Mouse (Mus musculus): ENCODE results near the gene Fryl.

Fryl gene

GRCm38 (mm10) chr5:73219716-73220115 lies 36.7 kb downstream of the Fryl start:
- DNase-seq (ENCODE audit: low spot score) = no peak

GRCm38 (mm10) chr5:73218065-73218464 lies 38.4 kb downstream of the Fryl start:
- no peak for DNase-seq (ENCODE audit: low spot score)

- no peak for DNase-seq (ENCODE audit: low spot score)
These were observed 39.3 kb downstream of the Fryl start for GRCm38 (mm10) chr5:73217116-73217515.

GRCm38 (mm10) chr5:73216014-73216413 lies 40.4 kb downstream of the Fryl start:
- no peak for DNase-seq (ENCODE audit: low spot score)

DNA sequence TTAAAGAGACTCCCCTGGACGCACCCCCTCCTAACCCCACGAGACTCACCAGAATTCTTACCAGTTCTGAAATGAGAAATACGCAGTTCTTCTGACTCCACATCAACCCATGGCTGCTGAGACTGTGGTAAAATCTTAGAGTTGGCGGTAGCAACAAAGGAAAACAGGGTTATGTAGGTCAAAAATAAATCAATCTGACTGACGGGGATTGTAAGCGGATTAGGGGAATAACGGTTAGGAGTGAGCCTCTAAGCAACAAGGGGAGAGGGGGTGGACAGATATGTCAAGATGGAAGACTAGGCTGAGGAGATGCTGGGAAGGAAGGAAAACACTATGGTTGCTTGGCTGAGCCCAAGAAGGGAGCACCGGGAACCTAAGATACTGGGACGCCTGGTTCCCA lies 44.0 kb downstream of the Fryl start:
- peak; percentile 5 for DNase-seq (ENCODE audit: low spot score)

- DNase-seq (ENCODE audit: low spot score) = peak; percentile 16
These were observed 44.5 kb downstream of the Fryl start for GRCm38 (mm10) chr5:73211961-73212360.

GRCm38 (mm10) chr5:73210971-73211315 lies 45.5 kb downstream of the Fryl start:
- no peak for DNase-seq (ENCODE audit: low spot score)

DNA sequence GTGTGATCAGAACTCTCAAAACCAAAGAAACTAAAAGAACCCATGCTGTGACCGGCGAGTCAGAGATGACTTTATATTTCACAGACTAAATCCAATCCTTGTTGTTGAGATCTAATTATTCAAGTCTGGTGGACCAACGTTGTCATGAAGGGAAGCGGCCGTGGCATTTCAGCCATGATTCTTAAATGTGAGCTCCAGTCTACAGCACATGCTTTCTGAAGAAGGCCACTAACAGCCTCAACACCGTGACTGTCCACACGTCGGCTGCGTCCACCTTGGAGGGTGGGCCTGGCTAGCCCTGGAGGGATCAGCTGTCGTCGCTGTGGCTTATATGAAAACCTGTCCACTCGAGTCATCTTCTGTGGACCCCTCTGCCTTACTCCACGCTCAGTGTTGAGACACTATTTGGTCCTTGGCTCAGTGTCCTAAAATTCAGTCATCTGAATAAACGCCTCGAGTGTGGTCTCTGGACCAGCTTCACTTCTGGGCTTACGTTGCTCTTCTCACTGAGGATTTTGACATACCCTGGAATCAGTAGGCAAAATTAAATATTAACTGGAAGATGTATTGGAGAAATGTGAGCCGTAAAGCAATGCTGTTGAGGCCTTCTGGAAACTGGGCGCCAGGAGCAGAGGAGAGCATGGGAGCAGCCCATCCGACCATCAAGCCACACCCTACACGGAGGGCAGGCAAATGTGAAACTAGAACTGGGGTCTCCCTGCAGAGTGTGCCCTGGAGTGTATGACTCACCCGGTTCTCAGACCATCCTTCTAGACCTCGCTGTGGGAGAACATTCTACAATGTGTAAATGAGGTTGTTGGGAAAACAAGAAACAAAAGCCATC lies 46.1 kb downstream of the Fryl start:
- DNase-seq (ENCODE audit: low spot score) = no peak

GRCm38 (mm10) chr5:73209201-73210096 lies 47.0 kb downstream of the Fryl start:
- peak; percentile 63 for DNase-seq (ENCODE audit: low spot score)

DNA sequence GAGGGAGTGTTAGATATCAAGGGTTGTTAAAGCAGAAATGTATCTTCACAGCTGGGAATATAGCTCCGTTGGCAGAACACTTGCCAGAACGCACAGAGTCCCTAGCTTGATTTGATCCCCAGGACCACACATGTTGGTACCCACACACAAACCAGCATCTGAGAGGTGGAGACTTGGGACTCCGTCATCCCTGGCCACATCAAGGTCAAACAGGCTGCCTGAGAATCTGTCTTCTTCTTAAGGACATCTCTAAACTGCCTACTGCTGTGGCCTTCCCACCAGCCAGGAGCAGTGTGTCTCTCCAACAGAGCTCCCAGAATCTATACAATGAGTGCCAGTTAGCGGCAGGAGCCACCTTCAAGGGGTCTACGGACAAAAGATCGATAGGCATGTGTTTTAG lies 47.8 kb downstream of the Fryl start:
- no peak for DNase-seq (ENCODE audit: low spot score)

GRCm38 (mm10) chr5:73206722-73207121 lies 49.7 kb downstream of the Fryl start:
- no peak for DNase-seq (ENCODE audit: low spot score)

- DNase-seq (ENCODE audit: low spot score) = no peak
These were observed 50.3 kb downstream of the Fryl start for GRCm38 (mm10) chr5:73205996-73206629.

DNA sequence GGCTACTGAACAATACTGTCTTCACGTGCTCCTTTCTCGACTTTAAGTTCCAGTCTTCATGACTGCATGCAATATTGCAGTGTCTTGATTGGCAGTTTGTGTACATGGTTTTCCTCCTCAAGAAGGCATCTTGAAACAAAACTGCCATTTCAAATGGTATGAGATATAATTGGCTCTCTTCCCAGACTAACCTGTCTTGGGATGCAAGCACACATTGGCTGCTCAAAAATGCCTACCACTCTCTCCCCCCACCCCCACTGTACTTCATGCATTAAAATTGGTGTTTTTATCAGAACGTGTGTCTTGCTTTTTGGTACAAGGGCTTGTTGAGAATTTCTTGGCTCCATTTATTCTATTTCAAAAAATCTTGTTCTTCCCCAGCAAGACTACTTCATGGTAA lies 51.4 kb downstream of the Fryl start:
- DNase-seq (ENCODE audit: low spot score) = no peak

DNA sequence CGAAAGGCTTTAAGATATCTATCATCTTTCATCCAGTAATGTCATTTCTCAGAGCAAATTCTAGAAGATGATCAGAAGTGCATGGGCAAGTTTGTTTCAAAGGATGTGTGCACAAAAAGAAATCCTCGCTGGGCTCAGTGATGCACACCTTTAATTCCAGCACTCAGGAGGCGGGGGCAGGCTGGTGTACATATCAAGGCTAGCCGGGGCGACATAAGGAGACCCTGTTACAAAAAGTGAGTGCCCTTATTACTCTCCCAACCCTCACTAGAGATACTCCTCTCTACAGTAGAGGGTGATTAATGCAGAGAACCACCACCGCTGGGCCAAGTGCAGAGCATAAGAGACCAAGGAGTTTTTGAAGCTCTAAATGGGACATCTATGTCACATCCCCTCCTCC lies 53.9 kb downstream of the Fryl start:
- DNase-seq (ENCODE audit: low spot score) = no peak

DNA sequence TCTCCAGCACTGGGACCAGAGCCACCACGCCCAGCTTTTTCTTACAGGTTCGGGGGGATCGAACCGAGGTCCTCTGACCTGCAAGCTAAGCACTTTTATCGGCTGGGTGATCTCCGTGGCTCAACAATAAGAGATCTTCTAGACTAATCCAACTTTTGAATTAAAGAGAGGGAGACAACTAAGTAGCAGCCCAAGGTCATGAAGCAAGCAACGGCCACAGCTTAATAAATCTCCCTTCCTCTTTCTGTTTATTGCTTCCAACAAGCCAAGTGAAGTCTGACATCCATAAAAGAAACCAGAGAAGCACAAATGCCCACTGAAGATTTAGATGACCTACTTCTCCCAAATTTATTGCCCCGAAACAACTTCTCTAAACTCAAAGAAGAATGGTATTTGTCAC lies 54.3 kb downstream of the Fryl start:
- no peak for DNase-seq (ENCODE audit: low spot score)

DNA sequence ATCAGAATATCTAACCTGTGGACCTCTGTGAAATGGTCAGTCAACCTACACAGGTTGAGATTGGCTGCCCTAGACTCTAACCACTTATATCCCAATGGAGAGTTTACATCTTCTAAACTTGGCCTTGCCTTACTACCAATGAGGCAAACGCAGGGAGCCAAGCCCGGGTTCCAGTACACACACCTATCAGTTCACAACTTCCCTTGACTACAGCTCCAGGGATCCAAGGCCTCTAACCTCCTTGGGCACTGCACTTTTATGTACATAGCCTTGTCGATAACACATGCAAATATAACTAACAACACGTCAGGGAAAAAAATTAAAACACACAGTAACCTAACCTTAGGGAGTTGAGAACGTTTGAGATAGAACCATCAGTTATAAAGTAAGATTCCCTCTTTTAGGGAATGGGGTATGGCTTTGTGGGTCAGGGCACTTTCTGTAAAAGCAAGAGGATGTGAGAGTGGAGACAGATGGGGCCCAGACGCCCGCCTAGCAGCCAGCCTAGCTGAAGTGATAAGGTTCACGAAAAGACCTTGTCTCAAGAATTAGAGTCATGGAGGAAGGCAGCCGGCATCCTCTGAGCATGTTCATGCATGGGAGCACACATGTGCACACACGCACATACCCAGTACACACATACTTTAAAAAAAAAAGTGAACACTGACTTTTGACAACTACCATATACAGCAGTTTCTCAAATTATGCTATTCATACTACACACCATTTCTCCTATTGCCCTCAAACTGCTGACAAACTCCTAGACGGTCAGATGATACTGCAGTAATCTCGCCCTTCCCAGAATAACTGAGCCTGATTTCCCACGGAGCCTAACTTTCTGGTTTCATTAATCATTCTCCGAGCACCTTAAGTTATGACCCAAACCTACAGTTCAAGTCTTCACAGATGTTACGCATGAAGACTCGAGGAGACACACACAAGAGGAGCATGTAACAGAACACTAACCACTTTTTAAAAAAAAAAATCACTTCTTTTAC lies 55.7 kb downstream of the Fryl start:
- DNase-seq (ENCODE audit: low spot score) = no peak

DNA sequence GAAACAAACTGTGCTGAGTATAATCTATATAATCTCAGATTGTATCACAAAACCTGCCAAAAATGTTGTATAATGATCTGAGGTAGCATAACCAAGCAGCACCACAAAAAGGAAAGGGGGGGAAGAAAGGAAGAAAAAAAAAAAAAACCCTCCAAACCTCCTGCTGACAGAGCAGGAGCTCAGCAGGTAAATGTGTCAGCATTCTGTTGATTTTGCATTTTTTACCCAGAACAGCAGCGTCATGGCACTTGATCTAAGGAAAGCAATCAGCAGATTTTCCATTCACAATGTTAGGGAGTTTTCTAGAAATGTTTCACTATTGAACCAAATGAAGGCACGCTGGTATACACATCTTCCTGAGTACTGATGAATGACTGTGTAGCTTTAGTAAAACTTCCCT lies 56.8 kb downstream of the Fryl start:
- DNase-seq (ENCODE audit: low spot score) = no peak

- DNase-seq (ENCODE audit: low spot score) = no peak
These were observed 57.7 kb downstream of the Fryl start for GRCm38 (mm10) chr5:73198690-73199089.

DNA sequence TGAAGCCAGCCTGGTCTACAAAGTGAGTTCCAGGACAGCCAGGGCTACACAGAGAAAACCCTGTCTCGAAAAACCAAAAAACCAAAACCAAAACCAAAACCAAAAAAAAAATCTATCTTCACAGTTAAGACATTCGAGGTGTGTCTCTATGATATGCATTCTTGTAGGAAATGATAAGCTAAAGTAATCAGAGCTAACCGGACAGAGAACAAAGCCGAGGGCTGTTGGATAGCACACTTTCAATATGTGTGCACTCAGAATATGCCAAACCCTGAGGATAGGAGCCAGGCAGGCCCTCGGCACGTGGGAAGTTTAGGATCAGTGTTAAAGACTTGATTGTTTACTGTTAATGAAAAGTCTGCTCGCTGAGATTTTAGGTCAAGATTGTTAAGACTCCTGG lies 58.6 kb downstream of the Fryl start:
- no peak for DNase-seq (ENCODE audit: low spot score)

- DNase-seq (ENCODE audit: low spot score) = no peak
These were observed 61.7 kb downstream of the Fryl start for GRCm38 (mm10) chr5:73194740-73195139.

DNA sequence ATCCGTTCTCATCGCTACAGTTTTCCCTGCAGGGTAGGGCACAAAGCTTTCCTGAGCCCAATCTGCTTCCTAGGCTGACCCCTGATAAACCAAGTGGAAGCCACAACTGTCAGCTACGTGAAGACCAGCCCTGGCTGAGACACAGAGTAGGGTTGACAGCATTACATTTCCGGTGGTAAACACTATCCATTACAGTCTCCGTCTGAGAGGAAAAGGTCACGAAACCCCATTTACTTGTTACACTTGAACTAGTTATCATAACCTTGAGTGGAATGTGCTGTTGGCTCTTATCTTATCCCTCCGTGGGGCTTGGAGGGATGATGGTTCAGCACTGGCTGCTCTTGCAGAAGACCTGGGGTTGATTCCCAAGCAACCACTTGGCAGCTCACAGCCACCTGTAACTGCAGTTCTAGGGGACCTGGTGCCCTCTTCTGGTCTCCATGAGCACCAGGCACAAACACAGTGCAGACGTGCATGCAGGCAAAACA lies 62.3 kb downstream of the Fryl start:
- DNase-seq (ENCODE audit: low spot score) = no peak

Measured in testis, postnatal 10 days (tissue).